Mouse (Mus musculus): Measurements from ENCODE around the gene Hoxa13. TPM values are rescaled to one million over a fixed set of nuclear protein-coding genes. Genes with fewer than 3 reads are reported as not detected.

The Hoxa13 gene
- total RNA-seq, 4 experiments from 2014 or later, result 4.1 to 5.2 (median 4.9) TPM

GRCm38 (mm10) chr6:52212556-52213118 is 48.0 kb downstream of the Hoxa13 start:
- peak in 1 of 2 experiments; percentile 17 for DNase-seq (ENCODE audit: low spot score in 2 of 2)

- DNase-seq (ENCODE audit: low spot score in 2 of 2), result peak in 1 of 2 experiments; percentile 11
Observed at GRCm38 (mm10) chr6:52211961-52212360, 48.7 kb downstream of the Hoxa13 start.

- DNase-seq (ENCODE audit: low spot score in 2 of 2), result peak; percentile 63 to 70
Observed at GRCm38 (mm10) chr6:52211170-52211935, 49.3 kb downstream of the Hoxa13 start.

GRCm38 (mm10) chr6:52209685-52210046 is 51.0 kb downstream of the Hoxa13 start:
- DNase-seq (ENCODE audit: low spot score in 2 of 2), result no peak

GRCm38 (mm10) chr6:52208868-52209684 is 51.6 kb downstream of the Hoxa13 start:
- no peak for DNase-seq (ENCODE audit: low spot score in 2 of 2)

- DNase-seq (ENCODE audit: low spot score in 2 of 2), result peak in 1 of 2 experiments; percentile 27
Observed at GRCm38 (mm10) chr6:52208072-52208867, 52.4 kb downstream of the Hoxa13 start, which contains the start of gene Hoxa6. Hoxa6 (minus strand) TSS chr6:52208722.

Small RNAs within 50 kb of the gene (microRNA-seq; reads per million reads assigned to microRNA genes)
- gene Mir196b, result 12,601 reads per million, percentile 93 among the genes with 10 or more reads in this experiment

Other genes starting within 250 kb of the Hoxa13 start
- gene Skap2, start 248.3 kb downstream of the Hoxa13 start, total RNA-seq (2022), result 1 to 10 TPM; 2.9 to 6.1 (median 3.1) TPM
- gene Hoxa1, start 102.6 kb downstream of the Hoxa13 start, total RNA-seq (2022), result under 1 TPM in 2 of 4 experiments, not detected in 2; 0.16 to 0.17 TPM
- gene Hoxa2, start 96.0 kb downstream of the Hoxa13 start, total RNA-seq (2022), result under 1 TPM; 0.19 to 0.65 (median 0.58) TPM
- gene 5730596B20Rik, start 83.4 kb downstream of the Hoxa13 start, total RNA-seq (2022), result under 1 TPM in 1 of 4 experiments, not detected in 3; 0.13 TPM
- 1 to 10 TPM; 1.8 to 2.8 (median 2.1) TPM for gene Hoxa4, start 69.1 kb downstream of the Hoxa13 start, total RNA-seq (2022)
- 1 to 10 TPM; 1.2 to 1.9 (median 1.5) TPM for gene Hoxa5, start 56.3 kb downstream of the Hoxa13 start, total RNA-seq (2022)
- 1 to 10 TPM in 2 of 4 experiments, under 1 TPM in 2; 0.45 to 2.3 (median 1.2) TPM for gene Hoxa6, start 52.2 kb downstream of the Hoxa13 start, total RNA-seq (2022)
- gene Hoxa3, start 47.5 kb downstream of the Hoxa13 start, total RNA-seq (2022), result 1 to 10 TPM; 1.3 to 2.9 (median 2.0) TPM
- under 1 TPM; 0.36 to 0.80 (median 0.51) TPM for gene Gm28308, start 47.5 kb downstream of the Hoxa13 start, total RNA-seq (2022)
- 1 to 10 TPM; 4.7 to 5.9 (median 5.4) TPM for gene Hoxa7, start 39.0 kb downstream of the Hoxa13 start, total RNA-seq (2022)
- 1 to 10 TPM; 5.2 to 8.3 (median 7.5) TPM for gene Hoxa9, start 29.8 kb downstream of the Hoxa13 start, total RNA-seq (2022)
- gene Hoxa10, start 20.0 kb downstream of the Hoxa13 start, total RNA-seq (2022), result 10 to 100 TPM; 14.5 to 15.2 (median 14.8) TPM
- gene Hoxa11, start 15.1 kb downstream of the Hoxa13 start, total RNA-seq (2022), result 1 to 10 TPM; 2.0 to 3.0 (median 2.9) TPM
- gene Evx1, start 52.6 kb upstream of the Hoxa13 start, total RNA-seq (2022), result not detected